Mouse (Mus musculus) erythroblast, adult 5-6 weeks (primary cell): ENCODE measurements around the gene Ric3. TPM values are rescaled to one million over a fixed set of nuclear protein-coding genes. Genes with fewer than 3 reads are reported as not detected.

Source experiments
- ATAC-seq: replicated peaks from 2 replicates; pipeline ENCODE4 v1.8.0; 2016; ENCODE audit warnings: moderate number of reproducible peaks, mild to moderate bottlenecking, moderate TSS enrichment, inconsistent platforms; ENCODE audit not compliant: poor library complexity, low FRiP score, severe bottlenecking
- total RNA-seq, 2 experiments: library from RNA; stranded (forward) in 1 of 2; stranded (reverse) in 1 of 2; fragments of 150-400 nt in 1 of 2; fragments of 200-764, 138-1000 nt in 1 of 2; gene quantifications; 2 replicates each; pipeline versions ENCODE4 v1.2.3 to v1.2.4; 2015 to 2017; ENCODE audit warnings: low replicate concordance in 2 of 2

Gene Ric3
- total RNA-seq, 2 experiments from 2014 or later, result 0.26 TPM; not detected in 1

DNA sequence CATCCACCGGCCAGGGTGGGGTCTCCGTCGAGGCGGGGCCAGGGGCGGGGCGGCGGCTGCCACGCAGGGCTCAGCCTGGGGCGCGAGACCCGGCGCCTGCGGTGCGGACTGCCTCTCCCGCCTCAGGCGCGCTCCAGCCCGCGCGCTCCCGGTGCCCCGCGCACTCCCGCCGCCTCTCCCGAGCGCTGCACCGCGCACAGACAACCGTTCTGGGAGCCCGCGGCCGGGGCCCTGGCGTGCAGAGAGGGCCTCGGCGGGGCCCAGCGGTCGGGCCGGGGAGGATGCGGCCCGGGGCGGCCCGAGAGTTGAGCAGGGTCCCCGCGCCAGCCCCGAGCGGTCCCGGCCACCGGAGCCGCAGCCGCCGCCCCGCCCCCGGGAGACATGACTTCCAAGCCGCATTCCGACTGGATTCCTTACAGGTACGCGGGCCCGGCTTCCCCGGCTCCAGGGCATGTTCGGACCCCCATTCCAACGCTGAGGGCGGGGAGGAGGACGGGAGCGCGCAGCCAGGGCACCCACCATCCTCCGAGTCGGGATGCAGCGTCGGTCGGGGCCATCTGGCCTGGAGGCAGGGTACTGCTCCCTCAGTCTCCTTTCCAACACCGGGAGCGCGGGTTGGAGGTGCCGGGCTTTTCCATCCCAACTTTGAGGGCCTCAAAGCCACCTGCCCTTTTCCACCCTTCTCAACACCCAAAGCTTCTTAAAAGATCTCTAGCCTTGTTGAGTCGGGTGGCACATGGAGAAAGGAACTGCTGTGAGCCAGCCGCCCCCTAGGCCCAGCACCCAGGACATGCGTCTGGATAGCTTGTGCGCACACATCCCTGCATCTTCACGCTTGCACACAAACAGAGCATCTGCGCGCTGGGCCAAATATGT, 72.2 kb downstream of the Ric3 start:
- ATAC-seq, result no peak

DNA sequence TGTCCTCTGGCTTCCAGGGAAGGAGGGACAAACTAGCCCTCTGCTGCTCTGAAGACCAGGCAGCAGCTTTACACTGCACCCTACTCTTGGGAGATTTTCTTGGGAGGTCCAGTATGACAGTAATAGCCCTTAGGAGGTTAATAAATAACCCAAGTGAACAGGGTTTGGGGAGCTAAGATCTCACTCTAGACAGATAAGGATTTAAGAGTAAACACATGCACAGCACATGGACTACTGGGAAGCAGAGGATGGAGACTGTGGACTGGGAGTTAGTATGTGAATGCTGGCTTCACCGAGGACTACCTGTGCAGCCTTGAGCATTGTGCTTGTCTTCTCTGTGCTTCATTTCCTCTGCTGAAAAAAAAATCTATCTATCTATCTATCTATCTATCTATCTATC, 73.9 kb downstream of the Ric3 start:
- no peak for ATAC-seq

DNA sequence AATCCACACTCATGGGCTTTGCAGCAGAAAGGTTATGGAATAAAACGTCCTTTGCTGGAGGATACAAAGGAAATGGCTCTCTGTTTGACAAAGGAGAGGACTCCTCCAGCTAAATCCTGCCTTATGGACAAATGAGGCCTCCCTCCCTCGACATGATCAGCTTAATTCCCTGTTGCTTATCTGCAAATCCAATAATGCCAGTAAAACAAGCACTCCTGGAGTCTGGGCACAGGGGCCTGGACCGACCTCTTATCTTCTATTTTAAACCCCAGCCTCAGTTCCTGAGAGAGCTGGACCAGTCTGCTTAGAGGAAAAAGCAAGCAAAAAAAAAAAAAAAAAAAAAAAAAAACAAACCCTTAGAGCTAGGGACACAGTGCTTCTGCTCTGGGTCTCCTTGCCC, 79.5 kb downstream of the Ric3 start:
- ATAC-seq, result no peak

DNA sequence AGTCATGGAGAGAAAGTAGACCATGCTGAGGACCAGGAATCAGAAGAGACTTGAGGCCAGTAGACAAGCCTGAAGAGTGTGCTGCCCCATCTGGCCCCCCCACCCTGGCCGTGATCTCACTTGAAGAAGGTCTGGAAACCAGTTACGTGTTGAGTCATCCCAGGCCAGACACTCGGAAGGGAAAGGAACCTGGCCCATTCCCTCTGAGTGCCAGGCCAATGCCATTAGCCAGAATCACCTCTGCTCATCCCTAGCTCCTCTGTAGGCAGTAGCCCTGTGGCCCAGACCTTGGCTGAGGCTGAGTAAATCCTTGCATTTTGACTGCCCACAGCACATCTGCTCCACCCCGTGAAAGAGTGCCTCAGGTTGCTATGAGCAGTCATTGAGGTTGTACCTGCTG, 81.2 kb downstream of the Ric3 start:
- ATAC-seq, result no peak

DNA sequence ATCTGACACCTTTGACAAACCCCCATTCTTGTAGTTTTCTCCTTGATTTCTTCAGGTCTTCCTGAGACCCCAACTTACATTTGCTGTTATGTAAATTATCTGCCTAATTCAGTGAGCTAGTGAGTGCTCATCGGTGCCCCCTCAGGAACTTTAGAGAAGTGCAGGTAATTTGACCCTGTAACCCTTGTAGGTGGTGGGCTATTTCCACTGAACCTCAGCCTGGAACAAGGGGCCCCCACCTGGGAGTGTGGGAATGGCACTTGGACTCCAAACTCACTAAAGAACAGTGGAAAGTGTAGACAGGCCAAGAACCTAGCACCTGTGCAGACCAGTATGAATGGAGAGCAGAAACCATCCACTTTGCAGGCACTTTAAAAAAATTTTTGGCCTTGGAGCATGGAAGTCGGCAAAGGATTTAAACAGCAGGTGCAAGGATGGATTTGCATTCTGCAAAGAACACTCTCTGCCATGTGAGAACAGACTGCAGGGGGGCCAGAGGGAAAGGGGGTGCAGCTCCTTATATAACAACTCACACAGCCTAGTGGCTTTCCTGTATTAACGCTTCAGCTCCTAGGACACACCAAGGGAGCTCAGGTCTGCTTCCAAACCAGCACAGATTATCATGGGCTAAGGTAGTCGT, 82.7 kb downstream of the Ric3 start:
- no peak for ATAC-seq

DNA sequence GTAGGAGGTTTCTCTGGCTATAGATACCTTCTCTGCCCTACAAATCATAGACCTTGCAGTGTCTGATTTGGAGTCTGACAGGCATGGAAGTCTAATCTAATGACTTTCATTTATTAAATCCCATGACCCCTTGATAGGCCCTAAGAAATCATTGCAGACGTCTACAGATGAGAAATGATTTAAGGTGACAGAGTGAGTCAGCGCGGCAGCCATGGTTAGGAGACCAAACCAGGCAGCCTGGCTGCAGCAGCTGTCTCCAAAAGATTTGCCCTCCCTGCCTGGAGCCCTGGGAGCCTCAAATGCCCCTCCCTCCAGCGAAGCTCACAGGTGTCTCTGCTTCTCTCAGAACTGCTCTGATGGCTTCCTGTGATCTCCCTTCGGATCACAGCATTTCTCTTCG, 87.0 kb downstream of the Ric3 start:
- ATAC-seq, result no peak

DNA sequence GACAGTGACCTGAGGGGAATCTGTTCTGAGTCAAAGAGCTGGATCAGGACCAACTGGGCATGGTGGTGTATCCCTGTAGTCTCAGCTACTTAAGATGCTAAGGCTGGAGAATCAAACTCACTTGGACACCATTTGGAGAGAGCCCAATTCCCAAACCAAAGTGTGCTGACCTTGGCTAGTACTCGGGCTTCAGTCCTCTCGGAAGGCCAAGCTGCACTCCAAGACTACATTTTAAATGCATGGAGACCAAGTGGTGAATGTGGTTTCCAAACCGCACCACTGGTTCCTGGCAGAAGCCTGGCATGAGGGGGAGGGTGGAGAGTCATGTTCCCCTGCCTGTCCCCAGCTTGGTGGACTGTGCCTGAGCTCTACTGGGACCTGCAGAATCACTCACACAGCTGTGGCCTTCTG, 89.2 kb downstream of the Ric3 start:
- ATAC-seq, result no peak

DNA sequence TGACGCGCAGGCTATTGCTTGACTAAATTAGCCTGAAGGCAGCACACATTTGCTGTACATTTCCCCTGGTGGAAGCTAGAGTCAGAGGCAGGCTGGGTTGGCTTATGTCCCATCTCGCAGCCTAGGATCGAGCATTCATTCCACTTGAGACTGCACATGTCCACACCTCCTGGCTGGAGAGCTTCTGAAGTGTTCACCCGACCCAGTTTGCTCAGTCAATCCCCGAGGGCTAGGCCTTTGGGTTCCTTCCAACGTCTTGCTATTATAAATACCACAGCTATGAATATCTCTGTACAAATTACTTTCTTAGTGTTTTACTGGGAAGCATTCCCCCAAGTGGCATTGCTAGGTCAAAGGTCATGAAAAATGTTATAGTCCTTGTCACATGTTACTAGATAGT, 89.9 kb downstream of the Ric3 start:
- no peak for ATAC-seq

DNA sequence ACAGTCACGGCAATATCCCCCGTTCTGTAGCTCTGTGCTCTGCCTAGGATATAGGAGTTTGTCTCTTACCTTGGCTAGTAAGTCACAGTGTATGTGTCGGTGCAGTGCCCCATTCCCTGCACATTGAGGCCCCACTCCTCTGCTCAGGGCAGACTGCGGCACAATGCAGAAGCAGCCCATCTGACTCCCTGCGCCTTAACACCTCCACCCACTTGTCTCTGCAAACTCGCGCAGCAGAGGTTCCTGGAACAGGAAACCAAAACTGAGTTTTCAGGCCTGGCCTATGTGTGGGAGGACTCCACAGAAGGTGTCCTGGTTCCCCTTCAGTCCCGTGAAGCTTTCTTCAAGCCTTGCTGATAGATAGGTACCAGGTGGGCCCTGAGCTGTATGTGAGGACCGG, 91.9 kb downstream of the Ric3 start:
- no peak for ATAC-seq

DNA sequence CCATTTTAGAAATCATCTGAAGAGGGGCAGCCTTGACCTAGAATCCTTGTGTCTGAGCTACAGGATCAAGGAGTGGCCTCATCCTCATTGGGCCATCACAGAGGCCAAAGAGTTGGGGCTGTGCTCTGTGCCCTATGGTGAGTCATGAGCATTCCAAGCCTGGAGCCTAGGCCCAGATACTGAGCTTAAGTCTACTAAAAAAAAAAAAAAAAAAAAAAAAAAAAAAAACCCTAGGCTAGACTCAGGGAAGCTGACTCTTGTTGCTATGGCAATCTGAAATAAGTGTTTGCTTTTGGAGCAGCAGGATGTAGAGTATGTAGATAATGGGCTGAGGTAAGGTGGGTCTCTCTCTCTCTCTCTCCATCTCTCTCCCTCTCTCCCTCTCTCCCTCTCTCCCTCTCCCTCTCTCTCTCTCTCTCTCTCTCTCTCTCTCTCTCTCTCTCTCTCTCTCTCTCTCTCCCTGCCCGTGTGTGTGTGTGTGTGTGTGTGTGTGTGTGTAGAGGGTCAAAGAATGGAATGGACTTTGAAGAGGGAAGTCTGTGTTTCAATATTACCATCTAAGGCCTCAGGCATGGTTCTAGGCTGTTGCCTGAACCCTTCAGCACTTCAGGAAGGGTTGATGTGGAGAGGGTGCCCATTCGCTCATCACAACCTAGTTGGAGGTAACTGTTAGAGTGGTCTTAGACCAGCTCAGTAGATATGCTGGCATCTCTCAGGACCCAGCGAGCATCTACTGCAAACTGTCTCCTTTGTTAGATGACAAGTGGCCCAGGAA, 97.0 kb downstream of the Ric3 start:
- no peak for ATAC-seq

Other genes with a start within 250 kb of the Ric3 start
- not detected in 2 replicates for gene Olfr516, start 232.8 kb downstream of the Ric3 start, total RNA-seq (2015; ENCODE audit: low replicate concordance)
- gene Olfr516, start 232.8 kb downstream of the Ric3 start, total RNA-seq (2017; ENCODE audit: low replicate concordance), result not detected in 2 replicates
- not detected in 2 replicates for gene Olfr517, start 211.0 kb downstream of the Ric3 start, total RNA-seq (2015; ENCODE audit: low replicate concordance)
- gene Olfr517, start 211.0 kb downstream of the Ric3 start, total RNA-seq (2017; ENCODE audit: low replicate concordance), result not detected in 2 replicates
- gene Olfr518, start 198.3 kb downstream of the Ric3 start, total RNA-seq (2015; ENCODE audit: low replicate concordance), result not detected in 2 replicates
- gene Olfr518, start 198.3 kb downstream of the Ric3 start, total RNA-seq (2017; ENCODE audit: low replicate concordance), result not detected in 2 replicates
- not detected in 2 replicates for gene Olfr519, start 188.9 kb downstream of the Ric3 start, total RNA-seq (2015; ENCODE audit: low replicate concordance)
- gene Olfr519, start 188.9 kb downstream of the Ric3 start, total RNA-seq (2017; ENCODE audit: low replicate concordance), result not detected in 2 replicates
- gene Nlrp10, start 153.2 kb downstream of the Ric3 start, total RNA-seq (2015; ENCODE audit: low replicate concordance), result not detected in 2 replicates
- 0.14 TPM in 1 of 2 replicates, not detected in the other for gene Nlrp10, start 153.2 kb downstream of the Ric3 start, total RNA-seq (2017; ENCODE audit: low replicate concordance)
- 51.3 and 67.7 TPM in 2 replicates for gene Eif3f, start 148.9 kb downstream of the Ric3 start, total RNA-seq (2015; ENCODE audit: low replicate concordance)
- gene Eif3f, start 148.9 kb downstream of the Ric3 start, total RNA-seq (2017; ENCODE audit: low replicate concordance), result 19.4 and 26.1 TPM in 2 replicates
- not detected in 2 replicates for gene Tub, start 133.0 kb downstream of the Ric3 start, total RNA-seq (2015; ENCODE audit: low replicate concordance)
- gene Tub, start 133.0 kb downstream of the Ric3 start, total RNA-seq (2017; ENCODE audit: low replicate concordance), result not detected in 2 replicates
- gene Lmo1, start 91.9 kb upstream of the Ric3 start, total RNA-seq (2015; ENCODE audit: low replicate concordance), result 7.1 and 10.2 TPM in 2 replicates
- 1.3 TPM in 1 of 2 replicates, not detected in the other for gene Lmo1, start 91.9 kb upstream of the Ric3 start, total RNA-seq (2017; ENCODE audit: low replicate concordance)